In the genomic region with DNA sequence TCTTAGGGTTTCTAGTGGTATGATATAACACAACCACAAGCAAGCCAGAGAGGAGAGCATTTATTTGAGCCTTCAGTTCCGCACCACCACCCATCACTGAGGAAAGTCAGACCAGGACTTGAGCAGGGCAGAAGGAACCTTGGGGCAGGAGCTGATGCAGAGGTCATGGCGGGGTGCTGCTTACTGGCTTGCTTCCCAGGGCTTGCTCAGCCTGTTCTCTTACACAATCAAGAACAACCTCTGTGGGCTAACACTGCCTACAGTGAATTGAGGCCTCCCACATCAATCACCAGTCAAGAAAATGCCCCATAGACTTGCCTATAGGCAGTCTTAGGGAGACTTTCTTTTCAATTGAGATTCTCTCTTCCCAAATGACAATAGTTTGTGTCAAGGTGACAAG, we compare ENCODE assay signal across 16 mouse cellular contexts.
DNase-seq lines count a peak whose midpoint lies in the region; ATAC-seq and TF ChIP-seq lines count a peak whose summit lies in the region.
"Had no signal": no experiment of that assay in that cellular context is flagged by ENCODE, and none has a peak within 500 bp of the region (broad histone marks: within the 10 kb centered on the region; RNA-seq: fewer than 3 reads in every experiment).

No protein-coding gene starts in this region.

- no peak overlapping the region for H3K9ac ChIP-seq in lung, embryonic 14.5 days
- H3K9ac ChIP-seq: forebrain, embryonic 12.5 days; limb, embryonic 15.5 days; lung, embryonic 15.5 days; midbrain, embryonic 12.5 days had no signal

- 58% methylated on average over 2 of the region's 2 CpGs for WGBS in lung, embryonic 14.5 days
- 75% methylated on average over 2 of the region's 2 CpGs for WGBS in lung, adult 2 months

- H3K4me3 ChIP-seq in lung, embryonic 14.5 days (ENCODE audit: low read depth, low read length) = no peak overlapping the region
- no peak overlapping the region for H3K4me3 ChIP-seq in lung, adult 2 months (replicated peaks; ENCODE audit: extremely low read depth, low read depth, low read length)
- H3K4me3 ChIP-seq: forebrain, embryonic 12.5 days; limb, embryonic 15.5 days; lung, embryonic 15.5 days; midbrain, embryonic 12.5 days had no signal

- no peaks in the 10 kb centered on the region for H3K4me1 ChIP-seq in lung, embryonic 14.5 days (ENCODE audit: insufficient read depth)
- no peaks in the 10 kb centered on the region for H3K4me1 ChIP-seq in lung, adult 2 months (ENCODE audit: control insufficient read depth, insufficient read depth, low read length)
- H3K4me1 ChIP-seq: limb, embryonic 15.5 days; midbrain, embryonic 12.5 days had no signal

- no peak for TF ChIP-seq POLR2A in lung, adult 2 months (IDR thresholded peaks at IDR 0.05; ENCODE audit: borderline replicate concordance, extremely low read depth, low read depth, low read length)

- no peaks in the 10 kb centered on the region for H3K36me3 ChIP-seq in lung, embryonic 14.5 days (ENCODE audit: insufficient read depth)
- H3K36me3 ChIP-seq: forebrain, embryonic 12.5 days; limb, embryonic 15.5 days; lung, embryonic 15.5 days; midbrain, embryonic 12.5 days had no signal

- peak; percentile 6 for DNase-seq in lung, embryonic 14.5 days
- no peak for DNase-seq in lung, adult 2 months
- DNase-seq in adipocyte (ENCODE audit: low spot score) = peak; percentile 82
- DNase-seq in adrenal gland, postnatal 36 days = peak; percentile 82 to 85
- peak; percentile 12 to 59 for DNase-seq in kidney, postnatal 25 days
- no peak for DNase-seq in frontal cortex, postnatal 36 days (ENCODE audit: low spot score in 2 of 2)
- DNase-seq in thymus, postnatal 4 days = no peak
- DNase-seq: gastrocnemius, postnatal 14 days; heart, postnatal 36 days; spleen, adult 18-20 months had no signal

- TF ChIP-seq CTCF in lung, embryonic 14.5 days (IDR thresholded peaks at IDR 0.05; ENCODE audit: low read depth) = no peak
- no peak for TF ChIP-seq CTCF in lung, adult 2 months (IDR thresholded peaks at IDR 0.05; ENCODE audit: insufficient read depth, low read length)

- no peaks in the 10 kb centered on the region for H3K9me3 ChIP-seq in lung, embryonic 14.5 days (ENCODE audit: low read depth, low read length)
- H3K9me3 ChIP-seq: forebrain, embryonic 12.5 days; limb, embryonic 15.5 days; lung, embryonic 15.5 days; midbrain, embryonic 12.5 days had no signal

- H3K27me3 ChIP-seq in lung, embryonic 14.5 days (ENCODE audit: insufficient read depth, low read length) = no peaks in the 10 kb centered on the region
- H3K27me3 ChIP-seq: forebrain, embryonic 12.5 days; limb, embryonic 15.5 days; lung, embryonic 15.5 days; midbrain, embryonic 12.5 days had no signal

- no peak overlapping the region for H3K4me2 ChIP-seq in lung, embryonic 14.5 days
- H3K4me2 ChIP-seq: forebrain, embryonic 12.5 days; heart, embryonic 11.5 days; limb, embryonic 15.5 days; lung, embryonic 15.5 days; midbrain, embryonic 12.5 days had no signal

- ATAC-seq in lung, embryonic 14.5 days (ENCODE audit: insufficient read depth) = no peak
- ATAC-seq in erythroblast, adult 5-6 weeks (replicated peaks; ENCODE audit: low FRiP score, poor library complexity, severe bottlenecking) = no peak

- no peak overlapping the region for H3K27ac ChIP-seq in lung, embryonic 14.5 days (ENCODE audit: low read depth)
- H3K27ac ChIP-seq: forebrain, embryonic 12.5 days; limb, embryonic 15.5 days; lung, embryonic 15.5 days; midbrain, embryonic 12.5 days had no signal

Comparison
In these comparisons a context has a peak if more than half of its experiments do, and no peak if none do; other contexts are left out.
1. DNase-seq: peak in lung, embryonic 14.5 days (single experiment), adipocyte (single experiment), adrenal gland, postnatal 36 days (2 of 2) and kidney, postnatal 25 days (2 of 2); none in lung, adult 2 months (single experiment), frontal cortex, postnatal 36 days (0 of 2) and thymus, postnatal 4 days (single experiment).